Mouse (Mus musculus) cerebellum, adult 11-12 months (tissue): ENCODE measurements around the gene Tuba1c.

Experiments
- DNase-seq: peaks from one replicate; pipeline ENCODE4 v3.0.0; 2022

The Tuba1c gene

GRCm38 (mm10) chr15:98996840-98997239, 32.9 kb upstream of the Tuba1c start:
- no peak for DNase-seq

GRCm38 (mm10) chr15:98997938-98998774, 31.5 kb upstream of the Tuba1c start:
- DNase-seq = no peak

- DNase-seq = no peak
Measured at GRCm38 (mm10) chr15:98998775-98999157, 30.9 kb upstream of the Tuba1c start.

- DNase-seq = no peak
Measured at GRCm38 (mm10) chr15:99000535-99001283, 29.0 kb upstream of the Tuba1c start.

GRCm38 (mm10) chr15:99001451-99001931, 28.2 kb upstream of the Tuba1c start:
- DNase-seq = no peak

- no peak for DNase-seq
Measured at GRCm38 (mm10) chr15:99003600-99003999, 26.1 kb upstream of the Tuba1c start.

- DNase-seq = no peak
Measured at GRCm38 (mm10) chr15:99008801-99009241, 20.9 kb upstream of the Tuba1c start.

GRCm38 (mm10) chr15:99010896-99011295, 18.8 kb upstream of the Tuba1c start:
- DNase-seq = no peak

- no peak for DNase-seq
Measured at GRCm38 (mm10) chr15:99011946-99012345, 17.7 kb upstream of the Tuba1c start.

GRCm38 (mm10) chr15:99014496-99015030, 15.1 kb upstream of the Tuba1c start:
- DNase-seq = no peak

GRCm38 (mm10) chr15:99017355-99017761, 12.3 kb upstream of the Tuba1c start:
- DNase-seq = no peak

GRCm38 (mm10) chr15:99017986-99018385, 11.7 kb upstream of the Tuba1c start:
- DNase-seq = no peak

- DNase-seq = no peak
Measured at GRCm38 (mm10) chr15:99018630-99019029, 11.1 kb upstream of the Tuba1c start.

GRCm38 (mm10) chr15:99019436-99019835, 10.3 kb upstream of the Tuba1c start:
- DNase-seq = no peak

- no peak for DNase-seq
Measured at GRCm38 (mm10) chr15:99020171-99020570, 9.5 kb upstream of the Tuba1c start.

- no peak for DNase-seq
Measured at GRCm38 (mm10) chr15:99021255-99021654, 8.4 kb upstream of the Tuba1c start.

GRCm38 (mm10) chr15:99024668-99025314, 4.9 kb upstream of the Tuba1c start:
- DNase-seq = peak; percentile 27

- no peak for DNase-seq
Measured at GRCm38 (mm10) chr15:99025414-99025813, 4.3 kb upstream of the Tuba1c start.

GRCm38 (mm10) chr15:99026259-99026658, 3.4 kb upstream of the Tuba1c start:
- no peak for DNase-seq

GRCm38 (mm10) chr15:99027116-99027515, 2.6 kb upstream of the Tuba1c start:
- no peak for DNase-seq

GRCm38 (mm10) chr15:99028874-99029458, 725 bp upstream of the Tuba1c start:
- no peak for DNase-seq

GRCm38 (mm10) chr15:99030585-99031387, 1.1 kb downstream of the Tuba1c start:
- DNase-seq = no peak
